Comparison of ENCODE assay signal across 9 mouse cellular contexts in genomic region chr11:107276337-107276736, GRCm38 (mm10).
DNase-seq lines count a peak whose midpoint lies in the region; ATAC-seq and TF ChIP-seq lines count a peak whose summit lies in the region.
"Had no signal": no experiment of that assay in that cellular context is flagged by ENCODE, and none has a peak within 500 bp of the region (broad histone marks: within the 10 kb centered on the region; RNA-seq: fewer than 3 reads in every experiment).

No protein-coding gene starts in this region.

- peak overlapping the region; percentile 88 for H3K27ac ChIP-seq in heart, adult 2 months
- no peak overlapping the region for H3K27ac ChIP-seq in heart, embryonic 11.5 days (ENCODE audit: low read depth, low read length)
- H3K27ac ChIP-seq in midbrain, embryonic 16.5 days (ENCODE audit: low read length) = no peak overlapping the region
- no peak overlapping the region for H3K27ac ChIP-seq in midbrain, embryonic 13.5 days
- no peak overlapping the region for H3K27ac ChIP-seq in intestine, postnatal 0 days (ENCODE audit: low read depth, low read length)
- no peak overlapping the region for H3K27ac ChIP-seq in stomach, postnatal 0 days (replicated peaks)

- 59% methylated on average over 3 of the region's 3 CpGs for WGBS in heart, adult 2 months
- 72% methylated on average over 3 of the region's 3 CpGs for WGBS in heart, embryonic 11.5 days (ENCODE audit: insufficient replicate concordance)
- WGBS in midbrain, embryonic 16.5 days = 66% methylated on average over 3 of the region's 3 CpGs
- WGBS in midbrain, embryonic 13.5 days = 59% methylated on average over 3 of the region's 3 CpGs
- WGBS in intestine, postnatal 0 days = 65% methylated on average over 3 of the region's 3 CpGs
- WGBS in stomach, postnatal 0 days = 68% methylated on average over 3 of the region's 3 CpGs

- H3K9me3 ChIP-seq in heart, embryonic 11.5 days (replicated peaks; ENCODE audit: control insufficient read depth, low read length) = no peaks in the 10 kb centered on the region
- no peaks in the 10 kb centered on the region for H3K9me3 ChIP-seq in midbrain, embryonic 16.5 days (replicated peaks; ENCODE audit: control insufficient read depth, low read length, poor library complexity, severe bottlenecking)
- H3K9me3 ChIP-seq in midbrain, embryonic 13.5 days = no peaks in the 10 kb centered on the region
- no peaks in the 10 kb centered on the region for H3K9me3 ChIP-seq in intestine, postnatal 0 days (ENCODE audit: control insufficient read depth)
- no peaks in the 10 kb centered on the region for H3K9me3 ChIP-seq in stomach, postnatal 0 days (ENCODE audit: control insufficient read depth, low read length)

- H3K9ac ChIP-seq in heart, adult 2 months (ENCODE audit: low read depth, low read length) = no peak overlapping the region
- H3K9ac ChIP-seq in heart, embryonic 11.5 days (ENCODE audit: low read depth, low read length) = no peak overlapping the region
- no peak overlapping the region for H3K9ac ChIP-seq in midbrain, embryonic 16.5 days (ENCODE audit: low read depth, low read length)
- no peak overlapping the region for H3K9ac ChIP-seq in midbrain, embryonic 13.5 days (replicated peaks)
- no peak overlapping the region for H3K9ac ChIP-seq in intestine, postnatal 0 days (ENCODE audit: low read depth, low read length)
- no peak overlapping the region for H3K9ac ChIP-seq in stomach, postnatal 0 days (ENCODE audit: low read length)

- DNase-seq in heart, adult 2 months = no peak
- no peak for DNase-seq in stomach, postnatal 0 days (ENCODE audit: low spot score)
- DNase-seq in left cerebral cortex, adult 18-20 months (ENCODE audit: low spot score in 2 of 2) = no peak
- no peak for DNase-seq in ovary, postnatal 36 days (ENCODE audit: low spot score)
- DNase-seq: right cerebral cortex, postnatal 4 days had no signal

- TF ChIP-seq EP300 in heart, adult 2 months (IDR thresholded peaks at IDR 0.05; ENCODE audit: insufficient read depth, low read depth, low read length) = no peak
- TF ChIP-seq EP300 in stomach, postnatal 0 days (optimal IDR thresholded peaks at IDR 0.05) = no peak

- intact Hi-C loops in heart, adult 2 months (cut with DNase I) = loop anchor here (1.0 to 5.0 kb wide), 4 partner anchors 56 to 196 kb away; no protein-coding TSS in a partner anchor

- TF ChIP-seq CTCF in heart, adult 2 months (IDR thresholded peaks at IDR 0.05) = no peak
- TF ChIP-seq CTCF in intestine, postnatal 0 days (IDR thresholded peaks at IDR 0.05; ENCODE audit: low read depth) = 0 out of 2 replicates have a peak, but pooled peaks have one; percentile 27
- TF ChIP-seq CTCF in stomach, postnatal 0 days (IDR thresholded peaks at IDR 0.05; ENCODE audit: low read depth) = peak; percentile 45; the same call in 1 of the 2 replicates

- H3K36me3 ChIP-seq in heart, adult 2 months (ENCODE audit: control insufficient read depth, insufficient read depth, low read length) = peaks cover 6% of the 10 kb centered on the region
- no peaks in the 10 kb centered on the region for H3K36me3 ChIP-seq in heart, embryonic 11.5 days (ENCODE audit: control insufficient read depth, insufficient read depth, low read length)
- no peaks in the 10 kb centered on the region for H3K36me3 ChIP-seq in midbrain, embryonic 16.5 days (ENCODE audit: control insufficient read depth, insufficient read depth, low read length)
- no peaks in the 10 kb centered on the region for H3K36me3 ChIP-seq in midbrain, embryonic 13.5 days
- no peaks in the 10 kb centered on the region for H3K36me3 ChIP-seq in intestine, postnatal 0 days (ENCODE audit: control insufficient read depth, insufficient read depth)
- no peaks in the 10 kb centered on the region for H3K36me3 ChIP-seq in stomach, postnatal 0 days (ENCODE audit: control insufficient read depth, insufficient read depth, low read length)

- no peak for TF ChIP-seq POLR2A in heart, adult 2 months (IDR thresholded peaks at IDR 0.05; ENCODE audit: insufficient read depth, low read depth, low read length)

- peaks cover 19% of the 10 kb centered on the region for H3K4me1 ChIP-seq in heart, adult 2 months (ENCODE audit: control insufficient read depth, insufficient read depth, low read length)
- H3K4me1 ChIP-seq in heart, embryonic 11.5 days (ENCODE audit: control insufficient read depth, insufficient read depth, low read length) = peaks cover 26% of the 10 kb centered on the region
- peaks cover 24% of the 10 kb centered on the region for H3K4me1 ChIP-seq in midbrain, embryonic 16.5 days (ENCODE audit: control insufficient read depth, insufficient read depth, low read length)
- peaks cover 33% of the 10 kb centered on the region for H3K4me1 ChIP-seq in midbrain, embryonic 13.5 days (replicated peaks)
- H3K4me1 ChIP-seq in intestine, postnatal 0 days (replicated peaks; ENCODE audit: control insufficient read depth, insufficient read depth, low read length) = peaks cover 10% of the 10 kb centered on the region; the same call in 1 of the 2 replicates
- no peaks in the 10 kb centered on the region; the same call in 1 of the 2 replicates for H3K4me1 ChIP-seq in stomach, postnatal 0 days (replicated peaks; ENCODE audit: control insufficient read depth, insufficient read depth)

- no peaks in the 10 kb centered on the region for H3K79me2 ChIP-seq in heart, adult 2 months (replicated peaks; ENCODE audit: control insufficient read depth, insufficient read depth, low read length)

- H3K4me2 ChIP-seq in heart, embryonic 11.5 days = no peak overlapping the region
- no peak overlapping the region for H3K4me2 ChIP-seq in midbrain, embryonic 16.5 days (ENCODE audit: low read length)
- H3K4me2 ChIP-seq in midbrain, embryonic 13.5 days (replicated peaks) = no peak overlapping the region
- H3K4me2 ChIP-seq in intestine, postnatal 0 days (replicated peaks; ENCODE audit: low read depth) = no peak overlapping the region
- H3K4me2 ChIP-seq in stomach, postnatal 0 days (replicated peaks; ENCODE audit: low read depth) = no peak overlapping the region

- no peak overlapping the region for H3K4me3 ChIP-seq in heart, adult 2 months
- no peak overlapping the region for H3K4me3 ChIP-seq in heart, embryonic 11.5 days (ENCODE audit: low read depth, low read length)
- no peak overlapping the region for H3K4me3 ChIP-seq in midbrain, embryonic 16.5 days (ENCODE audit: low read depth, low read length)
- H3K4me3 ChIP-seq in midbrain, embryonic 13.5 days (replicated peaks) = no peak overlapping the region
- H3K4me3 ChIP-seq in intestine, postnatal 0 days (ENCODE audit: low read depth, low read length) = no peak overlapping the region
- no peak overlapping the region for H3K4me3 ChIP-seq in stomach, postnatal 0 days (ENCODE audit: low read depth, low read length)

- no peak for ATAC-seq in heart, embryonic 11.5 days (replicated peaks; ENCODE audit: insufficient number of reproducible peaks, low FRiP score, low TSS enrichment)
- ATAC-seq in midbrain, embryonic 16.5 days = peak; percentile 39; the same call in 1 of the 2 replicates
- ATAC-seq in midbrain, embryonic 13.5 days = no peak
- 0 out of 2 replicates have a peak, but pooled peaks have one; percentile 26 for ATAC-seq in intestine, postnatal 0 days
- ATAC-seq in stomach, postnatal 0 days (ENCODE audit: low FRiP score, low TSS enrichment) = no peak

- H3K27me3 ChIP-seq in heart, adult 2 months (ENCODE audit: control insufficient read depth, insufficient read depth, low read length) = no peaks in the 10 kb centered on the region
- no peaks in the 10 kb centered on the region for H3K27me3 ChIP-seq in heart, embryonic 11.5 days (ENCODE audit: control insufficient read depth, insufficient read depth, low read length)
- no peaks in the 10 kb centered on the region for H3K27me3 ChIP-seq in midbrain, embryonic 16.5 days (ENCODE audit: control insufficient read depth, insufficient read depth, low read depth, low read length)
- H3K27me3 ChIP-seq in midbrain, embryonic 13.5 days = no peaks in the 10 kb centered on the region
- H3K27me3 ChIP-seq in intestine, postnatal 0 days (replicated peaks; ENCODE audit: control insufficient read depth, insufficient read depth, low read length) = no peaks in the 10 kb centered on the region
- no peaks in the 10 kb centered on the region for H3K27me3 ChIP-seq in stomach, postnatal 0 days (ENCODE audit: control insufficient read depth, insufficient read depth, low read length)

Comparison
In these comparisons a context has a peak if more than half of its experiments do, and no peak if none do; other contexts are left out.
1. ATAC-seq: peak in midbrain, embryonic 16.5 days (single experiment) and intestine, postnatal 0 days (single experiment); none in heart, embryonic 11.5 days (single experiment), midbrain, embryonic 13.5 days (single experiment) and stomach, postnatal 0 days (single experiment).